Mouse (Mus musculus) kidney, embryonic 15.5 days (tissue): ENCODE results near the gene Kcnip1. TPM values are rescaled to one million over a fixed set of nuclear protein-coding genes. Genes with fewer than 3 reads are reported as not detected.

Experiments
- ATAC-seq: fragments of 200-750 bp; cut with Nextera tagmentation; replicated peaks from 2 replicates; pipeline ENCODE4 v1.8.0; 2017; ENCODE audit warnings: moderate TSS enrichment; ENCODE audit not compliant: low FRiP score
- H3K27ac ChIP-seq: fragments of 300-500 bp; sonication (generic); 2 replicates; pipeline ENCODE4 v1.5.1; 2015; ENCODE audit warnings: mild to moderate bottlenecking, inconsistent platforms
- H3K27me3 ChIP-seq: fragments of 300-500 bp; sonication (generic); 2 replicates; pipeline ENCODE4 v1.6.1; 2015; ENCODE audit warnings: inconsistent platforms
- H3K36me3 ChIP-seq: fragments of 300-500 bp; sonication (generic); 2 replicates; pipeline ENCODE4 v1.6.1; 2015; ENCODE audit warnings: inconsistent platforms
- H3K4me1 ChIP-seq: fragments of 300-500 bp; sonication (generic); 2 replicates; pipeline ENCODE4 v1.6.1; 2015; ENCODE audit warnings: inconsistent platforms
- H3K4me2 ChIP-seq: fragments of 300-500 bp; sonication (generic); 2 replicates; pipeline ENCODE4 v1.6.1; 2015; ENCODE audit warnings: moderate library complexity, mild to moderate bottlenecking, inconsistent platforms
- H3K4me3 ChIP-seq: fragments of 300-500 bp; sonication (generic); replicated peaks from 2 replicates; pipeline ENCODE4 v1.5.1; 2015; ENCODE audit warnings: mild to moderate bottlenecking, inconsistent platforms
- H3K9ac ChIP-seq: fragments of 300-500 bp; sonication (generic); 2 replicates; pipeline ENCODE4 v1.6.1; 2015; ENCODE audit warnings: mild to moderate bottlenecking, inconsistent platforms
- H3K9me3 ChIP-seq: fragments of 300-500 bp; sonication (generic); replicated peaks from 2 replicates; pipeline ENCODE4 v1.6.1; 2016; ENCODE audit warnings: inconsistent platforms
- WGBS: fragments of 180-500 bp; shearing (Covaris S2); methylation state at CpG from one replicate; pipeline ENCODE4 v1.1.7; 2015; ENCODE audit warnings: mixed read lengths; 5-methylcytosine and 5-hydroxymethylcytosine counted together
- polyA plus RNA-seq: library from polyadenylated mRNA; unstranded; fragments of >200 nt; fragmentation: Nextera tagmentation; extraction: Ambion mirVana; gene quantifications from 2 replicates; pipeline ENCODE4 v1.2.1, GENCODE M21; 2015

Kcnip1 gene
- polyA plus RNA-seq, 1 experiment from 2014 or later = 1.4 TPM

- Histone ChIP-seq H3K9me3 (no peaks in the 10 kb centered on the region), H3K9ac (no peak overlapping the region), H3K27me3 (no peaks in the 10 kb centered on the region), H3K4me2 (no peak overlapping the region), H3K27ac (no peak overlapping the region), H3K4me1 (no peaks in the 10 kb centered on the region), H3K36me3 (no peaks in the 10 kb centered on the region), H3K4me3 (no peak overlapping the region)
- 86% methylated on average over 2 of the region's 2 CpGs for WGBS
- ATAC-seq = no peak
These were observed 17.8 kb downstream of the Kcnip1 start for GRCm38 (mm10) chr11:33975121-33975520.

GRCm38 (mm10) chr11:33974341-33975040, 18.5 kb downstream of the Kcnip1 start:
- no peaks in the 10 kb centered on the region for H3K36me3 ChIP-seq
- no peak for ATAC-seq
- no peak overlapping the region for H3K4me3 ChIP-seq
- no peak overlapping the region for H3K27ac ChIP-seq
- no peak overlapping the region for H3K9ac ChIP-seq
- no peaks in the 10 kb centered on the region for H3K9me3 ChIP-seq
- no peak overlapping the region for H3K4me2 ChIP-seq
- 72% methylated on average over 14 of the region's 14 CpGs for WGBS
- no peaks in the 10 kb centered on the region for H3K27me3 ChIP-seq
- H3K4me1 ChIP-seq = no peaks in the 10 kb centered on the region

DNA sequence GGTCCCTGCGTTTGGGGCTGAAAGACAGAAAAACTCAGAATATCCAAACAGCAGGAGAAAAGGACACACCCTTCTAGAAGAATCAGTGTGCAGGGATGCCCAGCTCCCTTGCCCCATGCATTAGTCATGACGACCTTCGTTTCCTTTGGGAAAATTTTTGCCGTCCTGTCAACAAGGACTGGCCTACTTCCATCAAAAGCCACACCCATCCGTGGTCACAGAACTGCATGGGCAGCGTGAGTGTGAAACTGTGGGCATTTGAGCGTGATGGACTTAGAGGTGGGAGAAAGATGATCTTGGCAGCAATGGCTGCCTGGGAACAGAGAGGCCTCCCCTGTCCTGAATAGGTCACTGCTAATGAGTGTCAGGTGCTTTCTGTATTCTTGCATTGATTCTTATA, 20.8 kb downstream of the Kcnip1 start:
- 75% methylated on average over 7 of the region's 7 CpGs for WGBS
- Histone ChIP-seq H3K4me3 (no peak overlapping the region), H3K27ac (no peak overlapping the region), H3K9ac (no peak overlapping the region), H3K27me3 (no peaks in the 10 kb centered on the region), H3K9me3 (no peaks in the 10 kb centered on the region), H3K4me2 (no peak overlapping the region), H3K4me1 (no peaks in the 10 kb centered on the region), H3K36me3 (no peaks in the 10 kb centered on the region)
- no peak for ATAC-seq

DNA sequence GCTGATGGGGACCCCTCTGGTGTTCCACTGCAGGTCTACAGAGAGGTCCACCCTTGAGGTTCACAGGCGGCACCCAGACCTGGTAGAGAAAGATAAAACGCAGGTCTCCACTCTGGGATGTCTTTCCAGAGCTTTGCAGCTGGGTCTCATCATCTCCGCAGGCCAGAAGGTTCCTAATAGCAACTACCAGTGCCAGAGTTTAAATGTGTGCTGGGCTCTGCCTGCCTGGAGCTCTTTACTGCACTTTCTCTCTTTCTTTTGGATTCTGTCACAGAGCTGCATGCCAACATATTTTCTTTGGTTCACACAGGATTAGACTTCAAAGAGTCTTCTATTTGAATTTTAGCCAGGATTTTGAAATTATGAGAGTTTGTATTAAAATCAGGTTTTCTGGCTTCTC, 23.8 kb downstream of the Kcnip1 start:
- Histone ChIP-seq H3K36me3 (no peaks in the 10 kb centered on the region), H3K4me1 (no peaks in the 10 kb centered on the region), H3K27ac (no peak overlapping the region), H3K27me3 (no peaks in the 10 kb centered on the region), H3K4me2 (no peak overlapping the region), H3K4me3 (no peak overlapping the region), H3K9me3 (no peaks in the 10 kb centered on the region), H3K9ac (no peak overlapping the region)
- 84% methylated on average over 3 of the region's 3 CpGs for WGBS
- ATAC-seq = no peak

DNA sequence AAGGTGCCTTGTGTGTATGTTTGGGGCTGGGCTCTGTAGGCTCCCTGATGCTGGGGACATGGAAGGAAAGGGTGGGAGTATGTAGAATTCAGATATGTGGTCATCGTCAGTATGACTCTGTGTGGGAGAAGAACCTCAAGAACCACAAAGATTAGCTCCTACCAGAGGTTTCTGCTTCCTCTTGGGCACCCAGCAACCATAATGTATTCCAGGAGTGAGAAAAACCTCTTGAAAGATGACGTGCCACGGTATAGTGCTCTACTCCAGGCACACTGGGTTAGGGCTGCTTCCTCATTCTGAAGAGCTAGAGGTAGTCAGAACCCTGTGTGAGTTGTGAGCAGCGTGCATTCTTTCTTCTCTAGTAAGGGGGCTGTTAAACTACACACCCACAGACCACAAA, 25.2 kb downstream of the Kcnip1 start:
- H3K4me2 ChIP-seq = no peak overlapping the region
- H3K9me3 ChIP-seq = no peaks in the 10 kb centered on the region
- WGBS = 80% methylated on average over 4 of the region's 4 CpGs
- H3K4me3 ChIP-seq = no peak overlapping the region
- H3K9ac ChIP-seq = no peak overlapping the region
- ATAC-seq = no peak
- no peaks in the 10 kb centered on the region for H3K36me3 ChIP-seq
- H3K4me1 ChIP-seq = peaks cover 6% of the 10 kb centered on the region; the same call in 1 of the 2 replicates
- H3K27me3 ChIP-seq = no peaks in the 10 kb centered on the region
- H3K27ac ChIP-seq = no peak overlapping the region

DNA sequence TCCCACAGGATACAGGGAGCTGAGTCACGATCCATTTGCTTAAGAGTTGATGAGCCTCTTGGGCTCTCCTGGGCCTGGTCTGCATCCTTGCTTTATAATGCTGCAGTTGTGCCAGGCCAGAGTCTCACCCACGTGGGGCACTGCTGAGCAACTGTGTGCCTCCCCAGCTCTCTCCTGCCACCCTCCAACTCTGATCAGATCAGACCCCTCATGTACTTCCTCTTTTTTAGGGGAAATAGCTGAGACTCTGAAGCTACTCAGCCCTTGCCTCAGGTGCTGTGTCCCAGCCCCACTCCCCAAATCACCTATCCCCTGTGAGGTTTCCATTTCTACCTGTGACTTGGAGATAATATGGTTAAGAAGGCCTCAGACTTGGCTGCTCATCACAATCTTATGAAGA, 27.6 kb downstream of the Kcnip1 start:
- Histone ChIP-seq H3K27me3 (no peaks in the 10 kb centered on the region), H3K4me3 (no peak overlapping the region), H3K36me3 (no peaks in the 10 kb centered on the region), H3K27ac (no peak overlapping the region), H3K9me3 (no peaks in the 10 kb centered on the region), H3K9ac (no peak overlapping the region), H3K4me2 (no peak overlapping the region), H3K4me1 (peaks cover 7% of the 10 kb centered on the region; the same call in 1 of the 2 replicates)
- no peak for ATAC-seq
- 51% methylated on average over 2 of the region's 2 CpGs for WGBS

DNA sequence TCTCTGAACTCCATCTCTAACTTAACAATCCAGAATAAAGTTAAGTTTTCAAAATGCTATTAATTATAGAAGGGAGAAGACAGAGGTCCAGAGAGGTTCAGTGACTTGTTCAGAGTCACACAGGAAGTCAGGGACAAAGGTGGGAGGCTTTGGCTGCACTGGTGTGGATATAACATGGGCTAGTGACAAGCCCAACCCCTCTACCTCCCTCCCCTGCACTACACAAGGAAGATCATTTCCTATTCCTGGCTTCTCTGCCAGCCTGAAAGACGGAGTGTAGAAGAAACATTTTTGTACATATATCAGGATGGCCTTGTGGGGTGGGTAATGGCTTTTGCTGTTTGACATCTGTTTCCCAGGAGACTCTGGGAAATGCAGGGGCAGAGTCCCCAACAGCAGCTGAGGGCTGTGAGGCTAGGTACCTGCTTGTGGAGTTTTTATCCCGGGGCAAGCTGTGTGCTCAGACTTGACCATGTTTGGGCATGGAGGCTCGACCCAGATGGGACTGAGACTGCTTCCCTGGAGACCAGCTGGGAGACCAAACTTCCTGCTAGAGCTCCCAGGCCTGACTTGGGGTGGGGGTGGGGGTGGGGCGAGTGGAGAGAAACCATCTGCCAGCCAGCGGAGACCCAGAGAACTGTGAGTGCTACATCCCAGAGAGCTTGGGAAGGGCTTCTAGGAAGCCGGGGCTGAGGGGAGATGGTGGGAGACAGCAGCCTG, 30.1 kb downstream of the Kcnip1 start, which contains the start of gene Kcnmb1:
Gene Kcnmb1 (plus strand): TSS at position 326 of the 720 bp plus-strand sequence.
- peak within 1 kb of the TSS; percentile 62 for H3K27ac ChIP-seq
- H3K4me2 ChIP-seq = no peak within 1 kb of the TSS
- no peaks in the 10 kb centered on the region for H3K36me3 ChIP-seq
- H3K4me3 ChIP-seq = no peak within 1 kb of the TSS
- H3K4me1 ChIP-seq = peaks cover 7% of the 10 kb centered on the region; the same call in 1 of the 2 replicates
- peak; percentile 87 for ATAC-seq
- WGBS = 13% methylated on average over 6 of the region's 6 CpGs
- H3K9ac ChIP-seq = no peak within 1 kb of the TSS
- no peaks in the 10 kb centered on the region for H3K27me3 ChIP-seq
- H3K9me3 ChIP-seq = no peaks in the 10 kb centered on the region

DNA sequence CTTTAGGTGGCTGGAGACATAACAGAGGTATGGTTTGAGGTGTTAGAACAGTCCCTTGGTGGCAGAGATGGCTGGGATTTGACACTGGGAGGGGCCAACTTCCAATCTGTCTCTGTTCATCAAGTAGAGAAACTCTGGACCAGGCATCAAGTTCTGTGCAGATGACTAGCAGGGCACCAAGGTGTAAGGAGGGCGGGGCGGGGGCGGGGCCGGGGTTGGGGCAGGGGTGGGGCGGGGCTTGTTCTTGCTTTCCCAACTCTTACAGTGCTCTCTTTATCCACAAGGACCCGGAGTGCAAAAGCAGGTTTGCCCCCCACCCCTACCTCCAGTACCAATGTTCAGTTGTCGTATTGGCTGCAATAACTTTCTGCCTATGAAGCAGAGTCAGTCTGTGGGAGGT, 30.8 kb downstream of the Kcnip1 start:
- no peak overlapping the region for H3K4me3 ChIP-seq
- WGBS = 42% methylated on average over 7 of the region's 7 CpGs
- H3K36me3 ChIP-seq = no peaks in the 10 kb centered on the region
- H3K9ac ChIP-seq = no peak overlapping the region
- no peaks in the 10 kb centered on the region for H3K9me3 ChIP-seq
- H3K27me3 ChIP-seq = no peaks in the 10 kb centered on the region
- H3K4me2 ChIP-seq = no peak overlapping the region
- peaks cover 7% of the 10 kb centered on the region; the same call in 1 of the 2 replicates for H3K4me1 ChIP-seq
- H3K27ac ChIP-seq = no peak overlapping the region
- no peak for ATAC-seq

DNA sequence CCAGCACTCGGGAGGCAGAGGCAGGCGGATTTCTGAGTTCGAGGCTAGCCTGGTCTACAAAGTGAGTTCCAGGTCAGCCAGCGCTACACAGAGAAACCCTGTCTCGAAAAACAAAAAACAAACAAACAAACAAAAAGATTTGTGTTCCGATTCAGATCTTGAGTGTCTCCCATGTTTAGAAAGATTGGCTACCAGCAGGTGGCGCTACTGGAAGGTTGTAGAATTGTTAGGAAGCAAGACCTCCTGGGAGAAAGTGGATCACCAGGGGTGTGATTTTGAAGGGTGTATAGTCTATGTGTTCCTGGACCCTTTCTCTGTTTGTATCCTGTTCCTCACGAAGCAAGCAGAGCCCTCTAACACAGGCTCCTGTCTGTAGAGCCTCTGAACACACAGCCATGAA, 34.2 kb downstream of the Kcnip1 start:
- no peak overlapping the region for H3K9ac ChIP-seq
- no peak overlapping the region for H3K4me3 ChIP-seq
- no peak overlapping the region for H3K27ac ChIP-seq
- H3K4me2 ChIP-seq = no peak overlapping the region
- no peaks in the 10 kb centered on the region for H3K9me3 ChIP-seq
- H3K36me3 ChIP-seq = no peaks in the 10 kb centered on the region
- no peak for ATAC-seq
- peaks cover 7% of the 10 kb centered on the region; the same call in 1 of the 2 replicates for H3K4me1 ChIP-seq
- WGBS = 85% methylated on average over 8 of the region's 8 CpGs
- no peaks in the 10 kb centered on the region for H3K27me3 ChIP-seq

- H3K27me3 ChIP-seq = no peaks in the 10 kb centered on the region
- no peaks in the 10 kb centered on the region for H3K4me1 ChIP-seq
- no peak overlapping the region for H3K27ac ChIP-seq
- H3K36me3 ChIP-seq = no peaks in the 10 kb centered on the region
- H3K9ac ChIP-seq = no peak overlapping the region
- 75% methylated on average over 6 of the region's 6 CpGs for WGBS
- no peak overlapping the region for H3K4me3 ChIP-seq
- ATAC-seq = no peak
- H3K9me3 ChIP-seq = no peaks in the 10 kb centered on the region
- no peak overlapping the region for H3K4me2 ChIP-seq
These were observed 35.4 kb downstream of the Kcnip1 start for GRCm38 (mm10) chr11:33957595-33957994.

GRCm38 (mm10) chr11:33956623-33957022, 36.3 kb downstream of the Kcnip1 start:
- Histone ChIP-seq H3K27me3 (no peaks in the 10 kb centered on the region), H3K4me3 (no peak overlapping the region), H3K9me3 (no peaks in the 10 kb centered on the region), H3K4me1 (no peaks in the 10 kb centered on the region), H3K9ac (no peak overlapping the region), H3K36me3 (no peaks in the 10 kb centered on the region), H3K4me2 (no peak overlapping the region), H3K27ac (no peak overlapping the region)
- WGBS = 88% methylated on average over 5 of the region's 5 CpGs
- ATAC-seq = no peak

- Histone ChIP-seq H3K27me3 (no peaks in the 10 kb centered on the region), H3K27ac (no peak overlapping the region), H3K9ac (no peak overlapping the region), H3K36me3 (no peaks in the 10 kb centered on the region), H3K4me2 (no peak overlapping the region), H3K4me3 (no peak overlapping the region), H3K4me1 (no peaks in the 10 kb centered on the region), H3K9me3 (no peaks in the 10 kb centered on the region)
- 80% methylated on average over 4 of the region's 4 CpGs for WGBS
- no peak for ATAC-seq
These were observed 37.0 kb downstream of the Kcnip1 start for GRCm38 (mm10) chr11:33955982-33956381.
